Mouse (Mus musculus): ENCODE measurements around the gene Gtsf1.
"Not testable (repeated sequence)": the region's sequence is repeated elsewhere in the genome, so short reads cannot be mapped to it uniquely, and the experiment has no call there.

Gtsf1 gene

GRCm38 (mm10) chr15:103430241-103430640, at the start of gene Gtsf1:
Gtsf1 (minus strand) TSS chr15:103430470.
- peak; percentile 4 for DNase-seq

- no peak for DNase-seq
Measured at GRCm38 (mm10) chr15:103479080-103479606, 48.9 kb upstream of the Gtsf1 start.

DNA sequence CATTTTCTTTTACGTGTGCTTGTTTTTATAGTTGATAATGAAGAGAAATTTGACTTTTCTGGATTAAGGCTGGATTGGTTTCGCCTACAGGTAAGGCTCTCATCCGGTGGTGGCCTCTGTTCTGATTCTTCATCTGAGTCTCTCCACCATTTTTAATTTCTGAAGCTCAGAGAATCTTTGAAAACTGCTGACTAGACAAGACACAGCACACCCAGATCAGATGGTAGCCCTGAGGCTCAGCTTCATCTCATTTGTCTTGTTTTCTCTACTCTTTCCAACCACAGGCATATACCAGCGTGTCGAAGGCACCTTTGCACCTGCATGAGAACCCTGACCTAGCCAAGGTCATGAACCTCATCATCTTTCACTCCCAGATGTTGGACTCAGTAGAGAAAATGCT, 43.5 kb upstream of the Gtsf1 start:
- DNase-seq = no peak

DNA sequence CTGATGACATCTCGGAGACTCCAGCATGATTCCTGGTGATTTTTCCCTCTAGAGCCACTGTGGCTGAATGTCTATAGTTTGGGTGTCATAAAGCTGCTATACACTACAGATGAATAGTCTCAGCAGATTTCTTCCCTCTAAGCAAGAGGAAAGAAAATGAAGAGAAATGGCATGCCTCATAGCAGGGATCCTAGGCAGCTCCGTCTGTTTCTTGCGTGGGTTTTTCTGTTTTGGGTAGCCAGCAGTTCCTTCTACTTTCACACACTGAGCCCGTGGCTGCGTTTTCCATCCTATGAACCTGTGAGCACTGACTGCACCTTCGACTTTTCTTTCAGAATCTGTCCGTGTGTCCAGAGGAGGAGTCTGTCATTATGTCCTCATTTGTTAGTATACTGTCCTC, 42.9 kb upstream of the Gtsf1 start:
- DNase-seq = no peak

DNA sequence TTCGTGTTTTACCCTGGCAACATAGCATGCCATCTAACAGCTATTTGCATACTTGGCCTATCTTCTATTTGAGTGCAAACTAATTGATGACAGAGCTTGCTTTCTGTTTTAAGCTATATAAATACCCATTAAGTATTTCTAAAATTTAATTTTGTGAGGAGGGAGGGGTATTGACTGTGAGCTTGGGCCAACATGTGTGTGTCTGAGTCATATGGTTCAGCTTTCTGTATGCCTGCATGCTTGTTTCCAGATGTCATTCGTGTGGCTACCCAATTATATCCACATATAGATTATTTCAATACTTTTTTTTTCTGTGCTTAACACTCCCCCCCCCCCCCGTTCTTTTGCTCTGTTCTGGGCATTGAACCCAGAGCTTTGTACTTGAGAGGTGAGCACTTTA, 42.0 kb upstream of the Gtsf1 start:
- no peak for DNase-seq

GRCm38 (mm10) chr15:103471488-103472194, 41.4 kb upstream of the Gtsf1 start:
- no peak for DNase-seq

DNA sequence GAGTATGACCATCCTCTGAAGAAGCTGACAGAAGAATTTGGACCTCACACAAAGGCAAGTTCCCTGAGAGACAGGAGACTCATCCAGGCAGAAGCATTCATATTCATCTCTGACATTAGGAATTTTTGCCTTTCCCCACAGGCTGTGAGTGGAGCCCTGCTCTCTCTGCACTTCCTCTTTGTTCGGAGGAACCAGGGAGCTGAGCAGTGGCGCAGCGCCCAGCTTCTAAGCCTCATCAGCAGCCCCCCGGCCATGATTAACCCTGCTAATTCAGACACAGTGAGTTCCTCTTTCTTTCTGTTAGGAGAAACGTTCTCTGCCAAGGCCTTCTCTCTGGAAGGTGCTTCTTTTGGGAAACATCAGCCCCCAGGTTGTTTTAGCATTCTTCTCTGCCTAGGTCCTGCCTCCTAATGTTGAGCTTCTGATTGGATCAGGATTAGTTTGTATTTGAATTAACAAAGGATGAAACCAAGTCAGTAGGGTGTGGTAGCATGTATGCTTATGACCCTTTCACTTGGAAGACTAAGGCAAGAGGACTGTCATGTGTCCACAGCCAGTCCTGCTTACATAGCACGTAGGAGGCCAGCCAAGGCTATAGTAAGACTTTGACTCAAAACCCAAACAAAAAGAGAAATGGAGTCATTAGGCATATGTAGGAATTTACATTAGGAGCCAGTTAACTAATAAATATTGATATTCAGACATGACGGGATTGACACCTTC, 32.4 kb upstream of the Gtsf1 start:
- DNase-seq = peak; percentile 15

DNA sequence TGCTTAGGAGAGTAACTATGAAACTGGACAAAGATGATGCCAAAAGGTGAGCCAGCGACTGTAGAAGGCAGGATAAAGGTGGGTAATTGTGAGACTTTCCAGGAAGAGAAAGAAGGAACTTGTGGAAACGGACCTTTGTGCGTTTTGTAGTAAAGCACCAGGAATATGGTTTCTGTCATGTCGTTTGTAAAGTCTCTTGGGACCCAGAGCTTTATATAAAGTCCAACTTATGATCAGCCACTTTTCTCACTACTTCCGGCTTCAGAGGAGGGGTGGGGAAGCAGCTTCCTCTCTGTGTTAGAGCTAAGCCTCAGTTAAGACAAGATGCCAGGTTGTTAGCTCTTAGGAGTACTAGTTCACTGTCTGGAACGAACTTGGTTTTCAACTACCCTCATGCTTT, 24.2 kb upstream of the Gtsf1 start:
- DNase-seq = no peak

- peak; percentile 55 for DNase-seq
Measured at GRCm38 (mm10) chr15:103453551-103454218, 23.4 kb upstream of the Gtsf1 start, which contains the start of gene Nckap1l. Nckap1l (plus strand) TSS chr15:103453794.

- DNase-seq = no peak
Measured at GRCm38 (mm10) chr15:103448369-103448768, 18.1 kb upstream of the Gtsf1 start, which contains the start of gene Gtsf2. Gtsf2 (minus strand) TSS chr15:103448469.

- DNase-seq = not testable (repeated sequence)
Measured at GRCm38 (mm10) chr15:103445966-103446365, 15.7 kb upstream of the Gtsf1 start.

- DNase-seq = no peak
Measured at GRCm38 (mm10) chr15:103427017-103427416, 3.3 kb downstream of the Gtsf1 start.

DNA sequence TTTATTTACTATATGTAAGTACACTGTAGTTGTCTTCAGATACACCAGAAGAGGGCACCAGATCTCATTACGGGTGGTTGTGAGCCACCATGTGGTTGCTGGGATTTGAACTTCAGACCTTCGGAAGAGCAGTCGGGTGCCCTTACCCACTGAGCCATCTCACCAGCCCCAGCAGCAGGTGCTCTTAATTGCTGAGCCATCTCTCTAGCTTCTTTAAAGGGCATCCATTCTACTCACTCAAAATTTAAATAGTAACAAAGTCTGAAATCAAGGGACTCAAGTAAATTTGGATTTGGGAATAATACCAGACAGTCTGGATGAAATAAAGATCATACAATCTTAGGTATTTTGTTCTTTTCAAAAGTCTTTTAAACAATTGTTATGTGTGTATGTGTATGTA, 24.7 kb downstream of the Gtsf1 start:
- DNase-seq = not testable (repeated sequence)

- DNase-seq = no peak
Measured at GRCm38 (mm10) chr15:103401361-103401760, 28.9 kb downstream of the Gtsf1 start.

DNA sequence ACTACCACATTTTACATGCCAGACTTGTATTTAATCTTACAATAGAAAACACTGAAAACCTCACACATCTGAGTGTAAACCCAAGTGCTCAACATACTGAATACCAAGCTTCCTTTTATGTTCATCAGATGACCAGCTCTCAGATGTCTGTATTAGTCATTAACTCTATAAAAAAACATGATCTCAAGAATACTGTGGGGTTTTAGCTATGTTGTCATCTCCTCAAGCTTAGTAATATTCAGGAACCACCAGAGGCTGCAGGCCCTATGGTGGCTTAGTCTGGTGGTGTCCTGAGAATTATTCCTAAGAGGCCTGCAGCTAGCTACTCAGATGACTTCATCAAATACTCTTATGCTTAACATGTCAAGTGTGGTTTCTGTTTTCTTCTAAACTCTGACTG, 36.7 kb downstream of the Gtsf1 start:
- no peak for DNase-seq

- no peak for DNase-seq
Measured at GRCm38 (mm10) chr15:103388556-103389145, 41.6 kb downstream of the Gtsf1 start.

GRCm38 (mm10) chr15:103383771-103384488, 46.3 kb downstream of the Gtsf1 start:
- DNase-seq = no peak

GRCm38 (mm10) chr15:103382795-103383406, 47.4 kb downstream of the Gtsf1 start:
- DNase-seq = no peak

DNA sequence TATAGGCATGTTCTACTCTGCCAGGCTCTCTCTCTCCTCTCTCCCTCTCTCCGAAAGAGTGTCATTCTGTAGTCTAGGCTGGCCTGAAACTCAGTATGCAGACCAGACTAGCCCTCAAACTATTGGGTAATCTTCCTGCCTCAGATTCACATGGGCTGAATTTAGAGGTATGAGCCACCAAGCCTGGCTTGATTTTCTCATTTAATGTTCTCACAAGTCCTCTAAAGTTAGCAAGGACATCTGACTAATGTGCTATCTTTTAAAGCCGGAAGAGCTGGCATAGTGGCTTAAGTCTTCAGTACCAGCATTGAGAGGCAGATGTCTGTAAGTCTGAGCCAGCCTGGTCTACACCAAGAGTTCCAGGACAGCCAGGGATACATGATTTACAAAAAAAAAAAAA, 48.2 kb downstream of the Gtsf1 start:
- DNase-seq = no peak

- no peak for DNase-seq
Measured at GRCm38 (mm10) chr15:103378665-103379356, 51.5 kb downstream of the Gtsf1 start.
